Comparison of ENCODE assay signal across 14 mouse cellular contexts in genomic region chr9:44124317-44124716, GRCm38 (mm10). TPM values are rescaled to one million over a fixed set of nuclear protein-coding genes. Genes with fewer than 3 reads are reported as not detected.
DNase-seq lines count a peak whose midpoint lies in the region; ATAC-seq and TF ChIP-seq lines count a peak whose summit lies in the region.
"Had no signal": no experiment of that assay in that cellular context is flagged by ENCODE, and none has a peak within 500 bp of the region (broad histone marks: within the 10 kb centered on the region; RNA-seq: fewer than 3 reads in every experiment).

No protein-coding gene starts in this region.

- no peaks in the 10 kb centered on the region for H3K27me3 ChIP-seq in lung, embryonic 14.5 days (ENCODE audit: insufficient read depth, low read length)
- H3K27me3 ChIP-seq in Patski, result no peaks in the 10 kb centered on the region
- no peaks in the 10 kb centered on the region for H3K27me3 ChIP-seq in forebrain, embryonic 11.5 days (ENCODE audit: control insufficient read depth, insufficient read depth, low read length)
- H3K27me3 ChIP-seq: limb, embryonic 15.5 days had no signal

- ATAC-seq in cerebellum, adult (ENCODE audit: insufficient number of reproducible peaks, low FRiP score, low TSS enrichment), result no peak
- ATAC-seq in lung, embryonic 14.5 days (ENCODE audit: insufficient read depth), result no peak
- ATAC-seq in Patski, result no peak
- no peak for ATAC-seq in forebrain, embryonic 11.5 days (replicated peaks; ENCODE audit: low FRiP score)
- ATAC-seq: forebrain, embryonic 14.5 days had no signal

- no peaks in the 10 kb centered on the region for H3K9me3 ChIP-seq in lung, embryonic 14.5 days (ENCODE audit: low read depth, low read length)
- no peaks in the 10 kb centered on the region for H3K9me3 ChIP-seq in forebrain, embryonic 11.5 days (ENCODE audit: control insufficient read depth, low read length)
- H3K9me3 ChIP-seq: hindbrain, embryonic 12.5 days; limb, embryonic 15.5 days; midbrain, embryonic 12.5 days had no signal

- H3K36me3 ChIP-seq in lung, embryonic 14.5 days (ENCODE audit: insufficient read depth), result no peaks in the 10 kb centered on the region
- H3K36me3 ChIP-seq in forebrain, embryonic 11.5 days (ENCODE audit: control insufficient read depth, insufficient read depth, low read length), result no peaks in the 10 kb centered on the region
- H3K36me3 ChIP-seq: hindbrain, embryonic 12.5 days; limb, embryonic 15.5 days; midbrain, embryonic 12.5 days had no signal

- DNase-seq in cerebellum, postnatal 10 days, result peak; percentile 16 to 53
- DNase-seq in lung, embryonic 14.5 days, result no peak
- no peak for DNase-seq in lung, postnatal 14 days
- no peak for DNase-seq in Patski (ENCODE audit: low read depth, low spot score)
- DNase-seq in retina, postnatal 1 day, result peak; percentile 28
- DNase-seq in forebrain, embryonic 11.5 days (ENCODE audit: low spot score), result no peak
- DNase-seq in ovary, adult 18-20 months (ENCODE audit: low spot score), result no peak
- DNase-seq: adrenal gland, postnatal 25 days had no signal

- no peak overlapping the region for H3K27ac ChIP-seq in lung, embryonic 14.5 days (ENCODE audit: low read depth)
- no peak overlapping the region for H3K27ac ChIP-seq in forebrain, embryonic 11.5 days (ENCODE audit: low read depth, low read length)
- H3K27ac ChIP-seq: hindbrain, embryonic 12.5 days; limb, embryonic 15.5 days; midbrain, embryonic 12.5 days had no signal

- H3K4me1 ChIP-seq in lung, embryonic 14.5 days (ENCODE audit: insufficient read depth), result 0 out of 2 replicates have a peak, but pooled peaks cover 5% of the 10 kb centered on the region
- H3K4me1 ChIP-seq in forebrain, embryonic 11.5 days (replicated peaks; ENCODE audit: control insufficient read depth, insufficient read depth, low read length), result no peaks in the 10 kb centered on the region; the same call in 1 of the 2 replicates
- H3K4me1 ChIP-seq: hindbrain, embryonic 12.5 days had no signal

- WGBS in lung, embryonic 14.5 days, result 69% methylated on average over 6 of the region's 6 CpGs
- WGBS in forebrain, embryonic 11.5 days, result 70% methylated on average over 6 of the region's 6 CpGs

- CTCF ChIA-PET in Patski (lab: Charles Lee), result interaction anchor here (1.0 to 2.2 kb wide), 2 partner anchors 15 to 140 kb away, joined by 3 to 12 read pairs; no protein-coding TSS in a partner anchor

- peak; percentile 60 for TF ChIP-seq CTCF in lung, embryonic 14.5 days (IDR thresholded peaks at IDR 0.05; ENCODE audit: low read depth)
- TF ChIP-seq CTCF in Patski (IDR thresholded peaks at IDR 0.05), result peak; percentile 74

- H3K9ac ChIP-seq in lung, embryonic 14.5 days, result no peak overlapping the region
- no peak overlapping the region for H3K9ac ChIP-seq in forebrain, embryonic 11.5 days (ENCODE audit: low read length)
- H3K9ac ChIP-seq: hindbrain, embryonic 12.5 days; limb, embryonic 15.5 days; midbrain, embryonic 12.5 days had no signal

- H3K4me2 ChIP-seq in lung, embryonic 14.5 days, result no peak overlapping the region
- no peak overlapping the region for H3K4me2 ChIP-seq in forebrain, embryonic 11.5 days (ENCODE audit: low read depth, low read length, severe bottlenecking)
- H3K4me2 ChIP-seq: hindbrain, embryonic 12.5 days; limb, embryonic 15.5 days; midbrain, embryonic 12.5 days had no signal

- no peak overlapping the region for H3K4me3 ChIP-seq in lung, embryonic 14.5 days (ENCODE audit: low read depth, low read length)
- no peak overlapping the region for H3K4me3 ChIP-seq in forebrain, embryonic 11.5 days (ENCODE audit: low read depth, low read length)
- H3K4me3 ChIP-seq: hindbrain, embryonic 12.5 days; limb, embryonic 15.5 days; midbrain, embryonic 12.5 days had no signal

- in situ Hi-C loops in Patski (cut with MboI; ENCODE audit: low pct_unique_long_range_greater_than_20kb), result loop anchor here (10.0 kb wide), 1 partner anchor 110 kb away; the partner anchor contains the start of gene Cbl

- POLR2A ChIA-PET in Patski (lab: Charles Lee), result interaction anchor here (0.6 kb wide), 1 partner anchor 11 kb away, joined by 4 read pairs; no protein-coding TSS in a partner anchor

RNA-seq across cellular contexts. Expression of gene Mcam, which starts 10.0 kb away (rescaled TPM):
- polyA plus RNA-seq in lung, embryonic 14.5 days (2014; fragmentation: Nextera tagmentation; extraction: Ambion mirVana), result 84.9 and 87.7 TPM in 2 replicates
- 72.8 TPM for polyA plus RNA-seq in Patski (2021)
- 12.9 and 14.8 TPM in 2 replicates for polyA plus RNA-seq in forebrain, embryonic 11.5 days (2014; fragmentation: Nextera tagmentation; extraction: Ambion mirVana)

RNA-seq across cellular contexts. Expression of gene Rnf26, which starts 11.0 kb away (rescaled TPM):
- 85.6 and 89.2 TPM in 2 replicates for polyA plus RNA-seq in lung, embryonic 14.5 days (2014; fragmentation: Nextera tagmentation; extraction: Ambion mirVana)
- 38.4 TPM for polyA plus RNA-seq in Patski (2021)
- polyA plus RNA-seq in forebrain, embryonic 11.5 days (2014; fragmentation: Nextera tagmentation; extraction: Ambion mirVana), result 82.3 and 85.2 TPM in 2 replicates

RNA-seq across cellular contexts. Expression of gene Gm49380, which starts 11.0 kb away (rescaled TPM):
- 0.08 and 0.32 TPM in 2 replicates for polyA plus RNA-seq in lung, embryonic 14.5 days (2014; fragmentation: Nextera tagmentation; extraction: Ambion mirVana)
- polyA plus RNA-seq in Patski (2021), result 0.08 TPM
- polyA plus RNA-seq in forebrain, embryonic 11.5 days (2014; fragmentation: Nextera tagmentation; extraction: Ambion mirVana), result 0.97 TPM in 1 of 2 replicates, not detected in the other
- polyA plus RNA-seq: large intestine, adult 2 months had no signal

RNA-seq across cellular contexts. Expression of gene C1qtnf5, which starts 17.3 kb away (rescaled TPM):
- polyA plus RNA-seq in lung, embryonic 14.5 days (2014; fragmentation: Nextera tagmentation; extraction: Ambion mirVana), result 4.7 and 5.0 TPM in 2 replicates
- 0.15 TPM for polyA plus RNA-seq in Patski (2021)
- 0.47 and 0.79 TPM in 2 replicates for polyA plus RNA-seq in forebrain, embryonic 11.5 days (2014; fragmentation: Nextera tagmentation; extraction: Ambion mirVana)

RNA-seq across cellular contexts. Expression of gene Mfrp, which starts 22.8 kb away (rescaled TPM):
- 0.07 and 0.11 TPM in 2 replicates for polyA plus RNA-seq in lung, embryonic 14.5 days (2014; fragmentation: Nextera tagmentation; extraction: Ambion mirVana)
- 0.12 TPM for polyA plus RNA-seq in Patski (2021)
- 0.11 TPM in 1 of 2 replicates, not detected in the other for polyA plus RNA-seq in forebrain, embryonic 11.5 days (2014; fragmentation: Nextera tagmentation; extraction: Ambion mirVana)
- polyA plus RNA-seq: forebrain, embryonic 14.5 days; large intestine, adult 2 months; midbrain, embryonic 12.5 days had no signal

Comparison
In these comparisons a context has a peak if more than half of its experiments do, and no peak if none do; other contexts are left out.
1. DNase-seq: peak in cerebellum, postnatal 10 days (2 of 2) and retina, postnatal 1 day (single experiment); none in lung, embryonic 14.5 days (single experiment), lung, postnatal 14 days (single experiment), Patski (single experiment), forebrain, embryonic 11.5 days (single experiment) and ovary, adult 18-20 months (single experiment).